ENCODE assay signal across 8 mouse cellular contexts in the genomic region with DNA sequence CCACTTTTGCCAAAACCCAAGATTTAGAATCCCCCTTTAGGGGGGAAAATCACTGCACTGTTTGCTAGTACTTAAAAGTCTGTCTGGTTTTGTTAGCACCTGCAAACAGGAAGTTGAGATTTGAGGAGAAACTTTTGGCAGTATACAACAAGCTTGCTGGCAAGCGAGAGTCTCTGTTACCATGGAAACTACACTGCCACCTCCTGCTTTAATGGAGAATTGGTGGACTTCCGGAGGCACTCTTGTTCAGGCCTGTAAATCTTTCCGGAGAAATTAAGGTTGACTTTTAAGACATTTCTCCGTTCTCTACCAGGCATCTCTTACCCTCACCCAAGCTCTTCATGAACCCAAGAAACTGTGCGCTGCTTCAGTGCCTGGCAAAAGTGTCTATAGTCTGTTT.
DNase-seq lines count a peak whose midpoint lies in the region; ATAC-seq lines count a peak whose summit lies in the region.

No protein-coding gene starts in this region.

- H3K4me1 ChIP-seq in forebrain, embryonic 14.5 days (ENCODE audit: control insufficient read depth, insufficient read depth, low read length): peaks cover 43% of the 10 kb centered on the region
- peaks cover 93% of the 10 kb centered on the region for H3K4me1 ChIP-seq in limb, embryonic 13.5 days
- H3K4me1 ChIP-seq in stomach, embryonic 14.5 days (ENCODE audit: control insufficient read depth, insufficient read depth, low read length): peaks cover 61% of the 10 kb centered on the region

- H3K4me3 ChIP-seq in forebrain, embryonic 14.5 days (ENCODE audit: low read depth, low read length): no peak overlapping the region
- no peak overlapping the region for H3K4me3 ChIP-seq in limb, embryonic 13.5 days
- no peak overlapping the region for H3K4me3 ChIP-seq in stomach, embryonic 14.5 days (ENCODE audit: low read depth, low read length)

- H3K36me3 ChIP-seq in forebrain, embryonic 14.5 days (ENCODE audit: control insufficient read depth, insufficient read depth, low read length): no peaks in the 10 kb centered on the region
- H3K36me3 ChIP-seq in limb, embryonic 13.5 days: no peaks in the 10 kb centered on the region
- H3K36me3 ChIP-seq in stomach, embryonic 14.5 days (ENCODE audit: control insufficient read depth, insufficient read depth, low read length): no peaks in the 10 kb centered on the region

- peak overlapping the region; percentile 39 for H3K4me2 ChIP-seq in forebrain, embryonic 14.5 days (ENCODE audit: low read length)
- peak overlapping the region; percentile 49 for H3K4me2 ChIP-seq in limb, embryonic 13.5 days (replicated peaks)
- H3K4me2 ChIP-seq in stomach, embryonic 14.5 days (replicated peaks; ENCODE audit: low read depth, low read length): peak overlapping the region; percentile 15; the same call in 1 of the 2 replicates

- peak; percentile 50 to 70 for DNase-seq in right cerebral cortex, postnatal 10 days (ENCODE audit: low spot score in 2 of 2)
- DNase-seq in right cerebral cortex, adult 2 months (ENCODE audit: low spot score in 2 of 2): no peak
- peak; percentile 85 for DNase-seq in forebrain, embryonic 14.5 days (ENCODE audit: low spot score)
- DNase-seq in layer of hippocampus, adult 9-10 months (ENCODE audit: low spot score): no peak
- DNase-seq in T-cell, adult 2 months (ENCODE audit: low spot score): no peak
- no peak for DNase-seq in cerebellum, adult 11 months

- no peaks in the 10 kb centered on the region for H3K27me3 ChIP-seq in forebrain, embryonic 14.5 days (replicated peaks; ENCODE audit: control insufficient read depth, insufficient read depth, low read length)
- no peaks in the 10 kb centered on the region for H3K27me3 ChIP-seq in limb, embryonic 13.5 days
- H3K27me3 ChIP-seq in stomach, embryonic 14.5 days (ENCODE audit: control insufficient read depth, insufficient read depth, low read length): no peaks in the 10 kb centered on the region

- no peak overlapping the region for H3K9ac ChIP-seq in forebrain, embryonic 14.5 days (ENCODE audit: low read length)
- no peak overlapping the region for H3K9ac ChIP-seq in limb, embryonic 13.5 days
- no peak overlapping the region for H3K9ac ChIP-seq in stomach, embryonic 14.5 days (replicated peaks; ENCODE audit: low read depth, low read length)

- no peak for ATAC-seq in forebrain, embryonic 14.5 days
- ATAC-seq in limb, embryonic 13.5 days (ENCODE audit: low FRiP score, low read depth): no peak
- no peak for ATAC-seq in stomach, embryonic 14.5 days (ENCODE audit: insufficient number of reproducible peaks, insufficient read depth, low FRiP score, low read depth)

- H3K27ac ChIP-seq in forebrain, embryonic 14.5 days (ENCODE audit: low read depth, low read length): peak overlapping the region; percentile 59
- no peak overlapping the region; the same call in 1 of the 2 replicates for H3K27ac ChIP-seq in limb, embryonic 13.5 days
- peak overlapping the region; percentile 72; the same call in 1 of the 2 replicates for H3K27ac ChIP-seq in stomach, embryonic 14.5 days (ENCODE audit: low read length)

- WGBS in forebrain, embryonic 14.5 days: 10% methylated on average over 5 of the region's 5 CpGs
- 7% methylated on average over 5 of the region's 5 CpGs for WGBS in limb, embryonic 13.5 days
- 10% methylated on average over 5 of the region's 5 CpGs for WGBS in stomach, embryonic 14.5 days

- no peaks in the 10 kb centered on the region for H3K9me3 ChIP-seq in forebrain, embryonic 14.5 days (replicated peaks; ENCODE audit: control insufficient read depth, low read length)
- no peaks in the 10 kb centered on the region for H3K9me3 ChIP-seq in limb, embryonic 13.5 days
- no peaks in the 10 kb centered on the region for H3K9me3 ChIP-seq in stomach, embryonic 14.5 days (ENCODE audit: control insufficient read depth, low read depth, low read length)

Comparison
In these comparisons a context has a peak if more than half of its experiments do, and no peak if none do; other contexts are left out.
1. DNase-seq: peak in right cerebral cortex, postnatal 10 days (2 of 2) and forebrain, embryonic 14.5 days (single experiment); none in right cerebral cortex, adult 2 months (0 of 2), layer of hippocampus, adult 9-10 months (single experiment), T-cell, adult 2 months (single experiment) and cerebellum, adult 11 months (single experiment).
2. Peak in every context shown above with its lines, with median percentiles within 50 percentile points of each other: H3K4me2 ChIP-seq.